Mouse (Mus musculus) lung, embryonic 16.5 days (tissue): ENCODE results near the gene Scn1a. TPM values are rescaled to one million over a fixed set of nuclear protein-coding genes. Genes with fewer than 3 reads are reported as not detected.

ENCODE experiments used
- ATAC-seq: fragments of 200-750 bp; cut with Nextera tagmentation; 2 replicates; pipeline ENCODE4 v1.8.0; 2017; ENCODE audit warnings: low read depth, mild to moderate bottlenecking, moderate library complexity
- H3K27ac ChIP-seq: fragments of 300-500 bp; sonication (generic); 2 replicates; pipeline ENCODE4 v1.5.1; 2014; ENCODE audit warnings: mild to moderate bottlenecking, control low read depth, low read length
- H3K27me3 ChIP-seq: fragments of 300-500 bp; sonication (generic); 2 replicates; pipeline ENCODE4 v1.6.1; 2014; ENCODE audit warnings: low read depth, low read length, mixed read lengths; ENCODE audit not compliant: control insufficient read depth, insufficient read depth
- H3K36me3 ChIP-seq: fragments of 300-500 bp; sonication (generic); 2 replicates; pipeline ENCODE4 v1.6.1; 2014; ENCODE audit warnings: low read length; ENCODE audit not compliant: control insufficient read depth, insufficient read depth
- H3K4me1 ChIP-seq: fragments of 300-500 bp; sonication (generic); replicated peaks from 2 replicates; pipeline ENCODE4 v1.6.1; 2014; ENCODE audit warnings: low read length, mixed read lengths; ENCODE audit not compliant: control insufficient read depth, insufficient read depth
- H3K4me2 ChIP-seq: fragments of 300-500 bp; sonication (generic); 2 replicates; pipeline ENCODE4 v1.6.1; 2014; ENCODE audit warnings: low read depth, low read length, control low read depth
- H3K4me3 ChIP-seq: fragments of 300-500 bp; sonication (generic); 2 replicates; pipeline ENCODE4 v1.5.1; 2014; ENCODE audit warnings: mild to moderate bottlenecking, low read length, control low read depth
- H3K9ac ChIP-seq: fragments of 300-500 bp; sonication (generic); 2 replicates; pipeline ENCODE4 v1.6.1; 2014; ENCODE audit warnings: low read length, control low read depth
- H3K9me3 ChIP-seq: fragments of 300-500 bp; sonication (generic); 2 replicates; pipeline ENCODE4 v1.6.1; 2016; ENCODE audit warnings: low read length; ENCODE audit not compliant: control insufficient read depth
- WGBS: fragments of 180-500 bp; shearing (Covaris S2); extraction: QIAGEN DNeasy Blood & Tissue Kit; methylation state at CpG from one replicate; pipeline ENCODE4 v1.1.7; 2014; 5-methylcytosine and 5-hydroxymethylcytosine counted together
- polyA plus RNA-seq: library from polyadenylated mRNA; unstranded; fragments of >200 nt; fragmentation: Nextera tagmentation; extraction: Ambion mirVana; gene quantifications from 2 replicates; pipeline ENCODE4 v1.2.1, GENCODE M21; 2015

Scn1a gene
- polyA plus RNA-seq, result 0.05 and 0.33 TPM in 2 replicates

DNA sequence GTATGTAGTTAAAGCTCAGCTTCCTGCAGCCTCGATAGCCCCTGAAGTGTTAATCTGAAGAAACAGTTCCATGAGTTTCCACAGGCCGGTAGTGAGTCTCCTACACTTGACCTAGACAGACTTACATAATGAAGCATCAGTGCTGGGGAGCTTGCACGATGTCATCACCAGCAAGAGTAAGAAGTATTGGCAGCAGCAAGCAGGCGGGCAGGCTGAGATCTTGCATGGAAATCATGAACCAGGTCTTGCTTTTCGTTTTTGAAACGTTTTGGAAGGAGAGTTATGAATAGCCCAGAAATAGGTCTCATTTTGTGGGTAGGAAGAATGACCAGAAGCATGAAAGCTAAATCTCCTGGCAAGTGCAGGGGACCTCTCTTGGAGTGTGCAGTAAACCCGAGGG lies at the start of gene Scn1a:
Scn1a (minus strand) TSS at position 130 of the 400 bp plus-strand sequence.
- peaks cover 4% of the 10 kb centered on the region for H3K27me3 ChIP-seq
- no peaks in the 10 kb centered on the region for H3K36me3 ChIP-seq
- peak within 1 kb of the TSS; percentile 1; the same call in 1 of the 2 replicates for H3K4me3 ChIP-seq
- H3K9me3 ChIP-seq, result no peaks in the 10 kb centered on the region
- no peak within 1 kb of the TSS for H3K27ac ChIP-seq
- H3K4me1 ChIP-seq, result no peaks in the 10 kb centered on the region
- no peak for ATAC-seq
- peak within 1 kb of the TSS; percentile 42 for H3K4me2 ChIP-seq
- 11% methylated on average over 7 of the region's 7 CpGs for WGBS
- no peak within 1 kb of the TSS for H3K9ac ChIP-seq

DNA sequence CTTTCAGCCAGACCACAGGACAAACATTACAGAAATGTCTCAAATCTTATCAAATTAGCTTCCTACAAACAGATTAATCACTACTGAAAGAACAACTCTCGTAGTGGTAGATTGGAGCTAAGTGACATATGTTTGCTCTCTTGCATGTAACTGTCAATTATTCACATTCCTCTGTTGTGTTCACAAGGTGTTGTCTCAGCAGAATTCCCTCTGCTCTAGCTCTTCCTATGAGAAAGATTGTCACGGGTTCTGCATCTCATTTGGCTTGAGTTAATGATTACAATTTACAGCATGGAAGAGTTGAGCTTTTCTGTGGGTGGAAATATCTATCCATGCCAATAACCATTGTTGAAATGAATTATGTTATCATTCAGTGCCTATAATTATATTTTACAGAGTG lies 37.8 kb upstream of the Scn1a start:
- Histone ChIP-seq H3K36me3 (no peaks in the 10 kb centered on the region), H3K4me1 (no peaks in the 10 kb centered on the region), H3K9ac (no peak overlapping the region), H3K27ac (no peak overlapping the region), H3K4me2 (no peak overlapping the region), H3K9me3 (no peaks in the 10 kb centered on the region), H3K27me3 (no peaks in the 10 kb centered on the region), H3K4me3 (no peak overlapping the region)
- WGBS, result 40% methylated on average over 2 of the region's 2 CpGs
- ATAC-seq, result no peak

DNA sequence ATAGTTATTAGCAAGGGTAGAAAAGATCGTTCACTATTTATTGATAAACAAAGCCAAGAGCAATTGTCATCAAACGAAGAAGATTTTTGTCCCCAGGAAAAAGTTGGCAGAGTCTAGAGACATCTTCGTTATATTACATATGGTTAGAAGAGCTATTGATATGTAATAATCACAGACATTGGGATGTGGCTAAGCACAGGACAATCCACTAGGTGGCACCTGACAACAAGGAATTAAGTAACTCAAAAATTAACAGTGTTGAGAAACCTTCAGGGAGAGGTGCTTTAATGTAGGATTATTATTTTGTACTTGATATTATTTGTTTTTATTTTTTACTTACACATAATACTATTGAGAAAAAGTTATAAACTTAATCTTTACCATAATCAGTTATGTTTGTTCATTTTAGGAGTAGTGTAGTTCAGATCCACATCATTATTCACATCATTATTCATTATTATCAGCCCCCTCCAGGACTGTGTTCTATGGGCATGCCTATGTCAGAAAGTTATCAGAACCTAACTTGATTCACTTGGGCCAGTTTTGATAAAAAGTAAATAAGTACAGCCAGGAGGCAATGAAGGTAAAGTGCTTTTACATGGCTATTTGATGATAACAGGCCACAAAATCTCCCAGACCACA lies 32.7 kb upstream of the Scn1a start:
- no peaks in the 10 kb centered on the region for H3K4me1 ChIP-seq
- H3K9ac ChIP-seq, result no peak overlapping the region
- no peaks in the 10 kb centered on the region for H3K9me3 ChIP-seq
- H3K27me3 ChIP-seq, result no peaks in the 10 kb centered on the region
- no peak for ATAC-seq
- H3K27ac ChIP-seq, result no peak overlapping the region
- WGBS, result 40% methylated on average over 3 of the region's 3 CpGs
- H3K4me3 ChIP-seq, result no peak overlapping the region
- no peak overlapping the region for H3K4me2 ChIP-seq
- no peaks in the 10 kb centered on the region for H3K36me3 ChIP-seq

DNA sequence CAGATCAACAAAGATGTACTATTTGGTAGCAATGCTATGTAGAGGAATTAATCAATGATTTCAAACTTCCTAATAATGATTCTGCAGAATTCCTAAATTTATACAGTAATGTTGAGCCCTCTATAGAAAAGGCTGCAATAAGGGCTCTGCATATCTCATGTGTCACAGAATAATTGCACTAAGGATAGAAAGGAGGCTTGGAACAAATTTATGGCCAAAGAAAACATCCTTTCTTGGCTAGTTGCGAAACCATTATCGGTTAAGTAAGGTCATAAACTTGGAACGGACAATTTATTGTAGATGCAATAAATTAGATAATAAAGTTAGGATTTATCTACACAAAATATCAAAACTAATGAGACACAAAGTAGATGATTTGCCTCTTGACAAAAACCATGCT lies 24.8 kb upstream of the Scn1a start:
- Histone ChIP-seq H3K27me3 (no peaks in the 10 kb centered on the region), H3K9me3 (no peaks in the 10 kb centered on the region), H3K27ac (no peak overlapping the region), H3K9ac (no peak overlapping the region), H3K4me3 (no peak overlapping the region), H3K4me2 (no peak overlapping the region), H3K4me1 (no peaks in the 10 kb centered on the region), H3K36me3 (no peaks in the 10 kb centered on the region)
- no peak for ATAC-seq
- 61% methylated on average over 3 of the region's 3 CpGs for WGBS

DNA sequence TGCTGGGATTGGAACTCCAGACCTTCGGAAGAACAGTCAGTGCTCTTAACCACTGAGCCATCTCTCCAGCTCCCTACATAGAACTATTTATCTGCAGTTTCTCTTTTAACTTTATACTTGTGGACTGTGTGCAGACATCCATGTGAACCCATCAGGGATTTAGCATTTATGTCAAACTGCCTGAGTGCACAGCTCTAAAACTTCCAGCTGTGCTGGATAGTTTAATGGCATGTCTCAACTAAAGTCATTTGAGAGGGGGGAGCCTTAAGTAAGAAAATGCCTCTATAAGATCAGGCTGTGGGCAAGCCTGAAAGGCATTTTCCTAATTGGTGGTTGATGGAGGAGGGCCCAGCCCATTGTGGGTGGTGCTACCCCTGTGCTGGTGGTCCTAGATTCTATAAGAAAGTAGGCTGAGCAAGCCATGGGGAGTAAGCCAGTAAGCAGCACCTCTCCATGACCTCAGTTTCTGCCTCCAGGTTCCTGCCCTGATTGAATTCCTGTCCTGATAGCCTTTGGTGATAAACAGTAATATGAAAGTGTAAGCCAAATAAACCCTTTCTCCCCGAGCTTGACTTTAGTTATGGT lies 24.3 kb upstream of the Scn1a start:
- no peaks in the 10 kb centered on the region for H3K27me3 ChIP-seq
- no peak for ATAC-seq
- no peaks in the 10 kb centered on the region for H3K9me3 ChIP-seq
- H3K9ac ChIP-seq, result no peak overlapping the region
- 69% methylated on average over 2 of the region's 2 CpGs for WGBS
- H3K4me2 ChIP-seq, result no peak overlapping the region
- no peaks in the 10 kb centered on the region for H3K4me1 ChIP-seq
- no peak overlapping the region for H3K27ac ChIP-seq
- H3K4me3 ChIP-seq, result no peak overlapping the region
- no peaks in the 10 kb centered on the region for H3K36me3 ChIP-seq

DNA sequence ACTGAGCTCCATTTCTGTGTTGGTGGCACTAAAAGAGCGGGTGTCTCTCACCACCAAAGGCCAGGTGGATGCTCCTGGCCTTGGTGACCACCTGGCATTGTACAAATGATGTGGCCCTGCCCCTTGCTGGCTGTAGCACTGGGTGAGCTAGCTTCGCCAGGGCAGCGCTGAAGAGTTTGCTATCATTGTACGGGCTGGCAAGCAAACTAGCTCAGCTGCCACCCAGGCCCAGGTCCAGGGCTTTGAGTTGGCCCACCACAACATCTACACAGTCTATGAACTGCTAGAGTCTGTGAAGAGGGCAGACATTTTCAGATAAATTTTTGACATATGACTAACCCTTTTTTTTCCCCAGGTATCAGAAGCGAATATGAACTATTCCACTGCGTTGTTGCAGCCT lies 23.3 kb upstream of the Scn1a start:
- no peak for ATAC-seq

DNA sequence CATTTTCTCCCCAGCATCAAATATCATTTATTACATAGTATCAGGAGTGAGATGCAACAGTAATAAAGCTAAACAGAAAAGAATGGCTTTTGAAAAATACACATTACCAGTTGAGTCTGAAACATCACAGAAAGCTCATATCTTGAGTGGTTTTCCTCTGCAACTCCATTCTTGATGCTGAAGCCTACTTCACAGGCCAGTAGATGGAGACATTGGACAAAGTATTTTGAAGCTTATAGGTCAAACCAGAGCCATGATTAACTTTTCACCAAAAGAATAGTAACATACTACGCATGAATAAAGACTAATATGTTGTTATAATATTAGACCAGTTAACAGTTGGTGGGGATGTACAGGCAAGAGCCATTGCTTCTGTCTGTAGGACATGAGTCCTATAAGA lies 21.8 kb upstream of the Scn1a start:
- ATAC-seq, result no peak
- Histone ChIP-seq H3K9me3 (no peaks in the 10 kb centered on the region), H3K27me3 (no peaks in the 10 kb centered on the region), H3K27ac (no peak overlapping the region), H3K4me1 (no peaks in the 10 kb centered on the region), H3K4me3 (no peak overlapping the region), H3K36me3 (no peaks in the 10 kb centered on the region), H3K9ac (no peak overlapping the region), H3K4me2 (no peak overlapping the region)
- WGBS, result 94% methylated on average over 1 of the region's 1 CpGs

More for the DNA sequence above, 23.3 kb upstream of the Scn1a start:
- no peak overlapping the region for H3K4me3 ChIP-seq
- no peaks in the 10 kb centered on the region for H3K27me3 ChIP-seq
- no peaks in the 10 kb centered on the region for H3K4me1 ChIP-seq
- no peak overlapping the region for H3K4me2 ChIP-seq
- 84% methylated on average over 6 of the region's 6 CpGs for WGBS
- no peak overlapping the region for H3K27ac ChIP-seq
- H3K9me3 ChIP-seq, result no peaks in the 10 kb centered on the region
- no peak overlapping the region for H3K9ac ChIP-seq
- H3K36me3 ChIP-seq, result no peaks in the 10 kb centered on the region

DNA sequence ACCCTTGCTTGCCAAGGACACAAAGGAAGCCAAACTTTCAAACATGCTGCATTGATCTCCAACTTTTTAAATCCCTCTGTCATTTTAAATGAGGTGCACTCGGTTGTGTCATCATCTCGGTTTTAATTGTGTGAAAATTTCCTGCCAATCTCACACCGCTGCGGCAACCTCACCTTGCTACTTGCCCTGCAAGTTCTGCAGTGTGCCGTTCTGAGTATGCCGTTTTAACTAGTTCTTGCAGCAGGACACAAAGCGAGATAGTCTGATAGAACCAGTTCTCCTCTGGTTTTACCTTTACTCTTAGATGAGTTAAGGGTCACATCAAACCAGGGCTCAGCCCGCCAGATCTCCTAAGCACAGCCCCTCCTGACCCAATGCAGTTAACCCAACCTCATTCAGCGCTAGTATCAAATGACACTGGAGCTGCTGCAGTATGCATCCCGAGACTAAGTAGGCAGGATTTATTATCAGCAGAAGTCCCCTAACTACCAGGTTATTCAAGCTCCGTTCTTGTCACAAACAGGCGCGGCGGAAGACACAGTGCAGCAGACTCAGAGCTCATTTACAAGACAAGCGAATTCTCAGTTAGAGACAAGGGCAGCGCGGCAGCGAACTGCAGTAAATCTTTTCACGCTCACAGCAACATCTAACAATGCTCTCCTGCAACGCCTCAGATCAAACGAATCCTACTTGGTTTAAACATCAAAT lies 722 bp downstream of the Scn1a start:
- Histone ChIP-seq H3K27me3 (peaks cover 4% of the 10 kb centered on the region), H3K4me3 (peak overlapping the region; percentile 1; the same call in 1 of the 2 replicates), H3K36me3 (no peaks in the 10 kb centered on the region), H3K4me1 (no peaks in the 10 kb centered on the region), H3K4me2 (peak overlapping the region; percentile 42), H3K9me3 (no peaks in the 10 kb centered on the region), H3K9ac (no peak overlapping the region), H3K27ac (no peak overlapping the region)
- ATAC-seq, result no peak
- WGBS, result 8% methylated on average over 21 of the region's 21 CpGs

DNA sequence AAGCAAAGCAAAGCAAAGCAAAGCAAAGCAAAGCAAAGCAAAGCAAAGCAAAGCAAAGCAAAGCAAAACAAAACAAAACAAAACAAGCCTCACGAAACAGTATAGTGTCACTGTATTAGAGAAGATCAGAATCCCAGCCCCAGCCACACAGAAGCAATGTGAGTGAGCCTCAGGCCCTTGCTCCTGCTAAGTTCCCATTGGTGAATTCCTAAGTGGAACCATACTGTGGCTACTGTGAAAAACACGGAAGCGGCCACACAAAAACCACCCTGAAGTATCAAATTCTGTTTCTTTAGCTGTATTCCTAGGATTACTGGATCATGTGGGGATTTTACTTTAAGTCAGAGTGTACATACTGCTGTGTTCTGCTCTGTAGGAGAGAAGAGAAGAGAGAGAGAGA lies 4.4 kb downstream of the Scn1a start:
- no peak overlapping the region for H3K4me2 ChIP-seq
- no peaks in the 10 kb centered on the region for H3K36me3 ChIP-seq
- peaks cover 4% of the 10 kb centered on the region for H3K27me3 ChIP-seq
- H3K9ac ChIP-seq, result no peak overlapping the region
- 60% methylated on average over 3 of the region's 3 CpGs for WGBS
- no peak overlapping the region for H3K27ac ChIP-seq
- no peak overlapping the region for H3K4me3 ChIP-seq
- ATAC-seq, result no peak
- no peaks in the 10 kb centered on the region for H3K4me1 ChIP-seq
- H3K9me3 ChIP-seq, result no peaks in the 10 kb centered on the region
